Mouse (Mus musculus) stomach, embryonic 15.5 days (tissue): ENCODE measurements around the gene Insrr. TPM values are rescaled to one million over a fixed set of nuclear protein-coding genes. Genes with fewer than 3 reads are reported as not detected.
"Not testable (repeated sequence)": the region's sequence is repeated elsewhere in the genome, so short reads cannot be mapped to it uniquely, and the experiment has no call there.

Experiments used
- ATAC-seq: fragments of 200-750 bp; cut with Nextera tagmentation; 2 replicates; pipeline ENCODE4 v1.8.0; 2017; ENCODE audit warnings: low read depth, moderate number of reproducible peaks, moderate TSS enrichment; ENCODE audit not compliant: insufficient read depth, low FRiP score
- H3K27ac ChIP-seq: fragments of 300-500 bp; sonication (generic); 2 replicates; pipeline ENCODE4 v1.5.1; 2015; ENCODE audit warnings: mild to moderate bottlenecking, inconsistent platforms
- H3K27me3 ChIP-seq: fragments of 300-500 bp; sonication (generic); replicated peaks from 2 replicates; pipeline ENCODE4 v1.6.1; 2015; ENCODE audit warnings: inconsistent platforms
- H3K36me3 ChIP-seq: fragments of 300-500 bp; sonication (generic); 2 replicates; pipeline ENCODE4 v1.6.1; 2015; ENCODE audit warnings: inconsistent platforms
- H3K4me1 ChIP-seq: fragments of 300-500 bp; sonication (generic); 2 replicates; pipeline ENCODE4 v1.6.1; 2015; ENCODE audit warnings: inconsistent platforms
- H3K4me2 ChIP-seq: fragments of 300-500 bp; sonication (generic); 2 replicates; pipeline ENCODE4 v1.6.1; 2015; ENCODE audit warnings: mild to moderate bottlenecking, inconsistent platforms
- H3K4me3 ChIP-seq: fragments of 300-500 bp; sonication (generic); replicated peaks from 2 replicates; pipeline ENCODE4 v1.5.1; 2015; ENCODE audit warnings: inconsistent platforms
- H3K9ac ChIP-seq: fragments of 300-500 bp; sonication (generic); 2 replicates; pipeline ENCODE4 v1.6.1; 2015; ENCODE audit warnings: inconsistent platforms
- H3K9me3 ChIP-seq: fragments of 300-500 bp; sonication (generic); 2 replicates; pipeline ENCODE4 v1.6.1; 2016; ENCODE audit warnings: inconsistent platforms
- WGBS: fragments of 180-500 bp; shearing (Covaris S2); methylation state at CpG from one replicate; pipeline ENCODE4 v1.1.7; 2015; 5-methylcytosine and 5-hydroxymethylcytosine counted together
- polyA plus RNA-seq: library from polyadenylated mRNA; unstranded; fragments of >200 nt; fragmentation: Nextera tagmentation; extraction: Ambion mirVana; gene quantifications from 2 replicates; pipeline ENCODE4 v1.2.1, GENCODE M21; 2015

Gene Insrr
- polyA plus RNA-seq, 1 experiment from 2014 or later = 0.59 TPM

GRCm38 (mm10) chr3:87809322-87809962, 12.7 kb downstream of the Insrr start:
- peak; percentile 50; the same call in 1 of the 2 replicates for ATAC-seq
- WGBS = 9% methylated on average over 28 of the region's 28 CpGs
- Histone ChIP-seq H3K4me3 (peak overlapping the region; percentile 6; the same call in 1 of the 2 replicates), H3K4me2 (peak overlapping the region; percentile 41), H3K36me3 (no peaks in the 10 kb centered on the region), H3K27me3 (peaks cover 59% of the 10 kb centered on the region), H3K27ac (no peak overlapping the region), H3K4me1 (peaks cover 10% of the 10 kb centered on the region), H3K9ac (no peak overlapping the region), H3K9me3 (no peaks in the 10 kb centered on the region)

GRCm38 (mm10) chr3:87811297-87811696, 14.5 kb downstream of the Insrr start:
- no peak overlapping the region for H3K4me3 ChIP-seq
- 79% methylated on average over 8 of the region's 8 CpGs for WGBS
- no peak for ATAC-seq
- peaks cover 49% of the 10 kb centered on the region for H3K27me3 ChIP-seq
- peaks cover 12% of the 10 kb centered on the region for H3K4me1 ChIP-seq
- H3K4me2 ChIP-seq = no peak overlapping the region
- no peaks in the 10 kb centered on the region for H3K9me3 ChIP-seq
- H3K9ac ChIP-seq = no peak overlapping the region
- H3K36me3 ChIP-seq = no peaks in the 10 kb centered on the region
- no peak overlapping the region for H3K27ac ChIP-seq

GRCm38 (mm10) chr3:87812413-87812812, 15.7 kb downstream of the Insrr start:
- Histone ChIP-seq H3K9ac (no peak overlapping the region), H3K27ac (no peak overlapping the region), H3K4me2 (no peak overlapping the region), H3K9me3 (no peaks in the 10 kb centered on the region), H3K4me3 (no peak overlapping the region), H3K27me3 (peaks cover 45% of the 10 kb centered on the region), H3K4me1 (peaks cover 15% of the 10 kb centered on the region), H3K36me3 (no peaks in the 10 kb centered on the region)
- 79% methylated on average over 4 of the region's 4 CpGs for WGBS
- ATAC-seq = no peak

DNA sequence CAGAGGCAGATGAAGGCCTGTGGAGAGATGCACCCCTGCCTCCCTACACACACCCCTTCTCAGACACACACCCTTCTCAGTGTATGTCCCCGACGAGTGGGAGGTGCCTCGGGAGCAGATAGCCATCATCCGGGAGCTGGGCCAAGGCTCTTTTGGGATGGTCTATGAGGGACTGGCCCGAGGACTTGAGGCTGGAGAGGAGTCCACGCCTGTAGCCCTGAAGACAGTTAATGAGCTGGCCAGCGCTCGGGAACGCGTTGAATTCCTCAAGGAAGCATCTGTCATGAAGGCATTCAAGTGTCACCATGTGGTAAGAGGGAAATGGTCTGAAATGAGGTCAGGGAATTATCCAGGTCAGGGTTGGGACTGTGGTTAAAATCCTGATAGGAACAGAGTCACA, 16.1 kb downstream of the Insrr start:
- no peaks in the 10 kb centered on the region for H3K9me3 ChIP-seq
- no peak for ATAC-seq
- H3K4me2 ChIP-seq = no peak overlapping the region
- H3K36me3 ChIP-seq = no peaks in the 10 kb centered on the region
- peaks cover 50% of the 10 kb centered on the region for H3K27me3 ChIP-seq
- H3K9ac ChIP-seq = no peak overlapping the region
- 50% methylated on average over 10 of the region's 10 CpGs for WGBS
- H3K4me3 ChIP-seq = no peak overlapping the region
- peaks cover 15% of the 10 kb centered on the region for H3K4me1 ChIP-seq
- H3K27ac ChIP-seq = no peak overlapping the region

DNA sequence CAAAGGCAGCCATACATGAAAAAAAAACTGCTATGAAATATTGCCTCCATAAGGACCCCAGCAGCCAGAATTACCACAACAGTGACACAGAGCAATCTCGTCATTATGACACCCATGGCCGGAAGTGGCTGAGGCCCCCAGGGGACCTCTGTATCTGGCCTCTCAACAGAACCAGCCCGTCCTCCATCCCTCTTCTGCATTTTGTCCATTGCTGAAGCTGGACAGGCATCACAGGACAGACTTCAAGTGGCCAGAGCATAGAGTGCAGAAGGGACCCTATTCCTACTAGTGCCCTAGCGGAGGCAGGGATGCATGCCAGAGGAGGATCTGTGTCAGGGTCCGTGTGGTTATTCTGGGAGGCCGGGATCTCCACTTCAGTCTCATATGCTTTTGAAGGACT, 19.4 kb downstream of the Insrr start:
- WGBS = 54% methylated on average over 6 of the region's 6 CpGs
- ATAC-seq = no peak
- no peaks in the 10 kb centered on the region for H3K36me3 ChIP-seq

GRCm38 (mm10) chr3:87816646-87817093, 19.9 kb downstream of the Insrr start:
- peak overlapping the region; percentile 34; the same call in 1 of the 2 replicates for H3K4me2 ChIP-seq
- no peak overlapping the region for H3K4me3 ChIP-seq
- H3K9ac ChIP-seq = no peak overlapping the region
- 7% methylated on average over 12 of the region's 12 CpGs for WGBS
- no peak overlapping the region for H3K27ac ChIP-seq
- peaks cover 6% of the 10 kb centered on the region; the same call in 1 of the 2 replicates for H3K4me1 ChIP-seq
- no peak; the same call in 1 of the 2 replicates for ATAC-seq
- no peaks in the 10 kb centered on the region for H3K9me3 ChIP-seq
- H3K27me3 ChIP-seq = peaks cover 15% of the 10 kb centered on the region
- H3K36me3 ChIP-seq = no peaks in the 10 kb centered on the region

More for the DNA sequence above, 19.4 kb downstream of the Insrr start:
- Histone ChIP-seq H3K27me3 (peaks cover 20% of the 10 kb centered on the region), H3K9me3 (no peaks in the 10 kb centered on the region), H3K4me3 (no peak overlapping the region), H3K4me2 (peak overlapping the region; percentile 34; the same call in 1 of the 2 replicates), H3K4me1 (peaks cover 6% of the 10 kb centered on the region; the same call in 1 of the 2 replicates), H3K9ac (no peak overlapping the region), H3K27ac (no peak overlapping the region)

DNA sequence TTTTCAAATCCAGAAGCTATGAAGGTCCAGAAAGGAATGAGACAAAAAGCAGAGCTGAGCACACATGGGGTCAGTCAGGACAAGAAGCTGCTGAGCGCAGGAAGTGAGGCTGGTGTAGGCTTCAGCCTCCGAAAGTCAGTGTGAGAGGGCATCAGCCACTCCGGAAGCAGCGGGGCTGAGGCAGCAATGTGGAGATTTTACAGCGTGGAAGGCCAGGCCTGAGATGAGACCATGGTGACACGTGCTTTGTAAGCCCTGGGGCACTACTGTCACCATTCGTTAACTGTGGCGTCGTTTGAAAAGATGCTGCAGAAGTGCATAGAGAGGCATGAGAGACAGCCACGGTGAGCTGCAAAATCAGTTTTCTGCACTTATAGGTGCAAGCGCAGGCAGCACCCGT, 21.5 kb downstream of the Insrr start:
- no peaks in the 10 kb centered on the region for H3K36me3 ChIP-seq
- 65% methylated on average over 12 of the region's 12 CpGs for WGBS
- H3K9ac ChIP-seq = no peak overlapping the region
- ATAC-seq = no peak
- H3K4me3 ChIP-seq = no peak overlapping the region
- H3K9me3 ChIP-seq = no peaks in the 10 kb centered on the region
- peaks cover 13% of the 10 kb centered on the region for H3K27me3 ChIP-seq
- H3K4me1 ChIP-seq = peaks cover 6% of the 10 kb centered on the region; the same call in 1 of the 2 replicates
- no peak overlapping the region for H3K4me2 ChIP-seq
- H3K27ac ChIP-seq = no peak overlapping the region

GRCm38 (mm10) chr3:87824206-87824605, 27.5 kb downstream of the Insrr start, which contains the start of gene Pear1:
TSS of gene Pear1 (minus strand) at chr3:87824306.
- WGBS = 91% methylated on average over 1 of the region's 1 CpGs

DNA sequence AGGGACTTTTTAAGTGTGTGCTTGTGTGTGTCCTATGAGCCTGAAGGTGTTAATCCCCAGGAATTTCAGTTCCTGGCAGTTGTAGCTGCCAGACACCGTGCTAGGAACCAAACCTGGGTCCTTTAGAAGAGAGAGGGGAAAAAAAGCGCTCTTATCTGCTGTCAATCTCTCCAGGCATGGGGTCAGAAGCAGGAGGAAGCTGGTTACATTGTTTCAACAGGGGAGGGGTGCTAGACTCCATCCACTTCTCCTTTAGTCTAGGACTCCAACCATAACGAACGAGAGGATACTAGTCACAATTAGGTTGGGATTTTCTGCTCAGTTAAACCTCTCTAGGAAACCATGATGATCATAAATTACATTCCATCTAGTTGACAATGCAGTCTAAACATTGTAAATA, 31.7 kb downstream of the Insrr start:
- 38% methylated on average over 4 of the region's 4 CpGs for WGBS
- Histone ChIP-seq H3K4me1 (no peaks in the 10 kb centered on the region), H3K27ac (no peak overlapping the region), H3K27me3 (no peaks in the 10 kb centered on the region), H3K9ac (no peak overlapping the region), H3K9me3 (no peaks in the 10 kb centered on the region), H3K4me3 (no peak overlapping the region), H3K36me3 (no peaks in the 10 kb centered on the region), H3K4me2 (no peak overlapping the region)
- no peak for ATAC-seq

More at GRCm38 (mm10) chr3:87824206-87824605, 27.5 kb downstream of the Insrr start, which contains the start of gene Pear1:
- H3K27me3 ChIP-seq, H3K4me1 ChIP-seq, H3K4me3 ChIP-seq, H3K9me3 ChIP-seq, H3K9ac ChIP-seq, H3K27ac ChIP-seq, H3K36me3 ChIP-seq, H3K4me2 ChIP-seq, ATAC-seq: not testable (repeated sequence)

GRCm38 (mm10) chr3:87829025-87829424, 32.3 kb downstream of the Insrr start:
- Histone ChIP-seq H3K9ac (no peak overlapping the region), H3K9me3 (no peaks in the 10 kb centered on the region), H3K4me3 (no peak overlapping the region), H3K27me3 (no peaks in the 10 kb centered on the region), H3K4me1 (no peaks in the 10 kb centered on the region), H3K4me2 (no peak overlapping the region), H3K27ac (no peak overlapping the region), H3K36me3 (no peaks in the 10 kb centered on the region)
- no peak for ATAC-seq
- 44% methylated on average over 10 of the region's 10 CpGs for WGBS

- no peak overlapping the region for H3K4me3 ChIP-seq
- H3K27me3 ChIP-seq = no peaks in the 10 kb centered on the region
- 80% methylated on average over 7 of the region's 7 CpGs for WGBS
- no peaks in the 10 kb centered on the region for H3K4me1 ChIP-seq
- no peaks in the 10 kb centered on the region for H3K36me3 ChIP-seq
- no peak overlapping the region for H3K27ac ChIP-seq
- no peak overlapping the region for H3K9ac ChIP-seq
- no peak overlapping the region for H3K4me2 ChIP-seq
- no peak for ATAC-seq
- no peaks in the 10 kb centered on the region for H3K9me3 ChIP-seq
Measured at GRCm38 (mm10) chr3:87832109-87832859, 35.5 kb downstream of the Insrr start.

- H3K4me3 ChIP-seq = no peak overlapping the region
- ATAC-seq = no peak
- H3K27ac ChIP-seq = no peak overlapping the region
- H3K9me3 ChIP-seq = no peaks in the 10 kb centered on the region
- no peak overlapping the region for H3K4me2 ChIP-seq
- H3K9ac ChIP-seq = no peak overlapping the region
- no peaks in the 10 kb centered on the region for H3K36me3 ChIP-seq
- no peaks in the 10 kb centered on the region for H3K27me3 ChIP-seq
- H3K4me1 ChIP-seq = no peaks in the 10 kb centered on the region
- 59% methylated on average over 5 of the region's 5 CpGs for WGBS
Measured at GRCm38 (mm10) chr3:87833482-87833881, 36.7 kb downstream of the Insrr start.
